Mouse (Mus musculus) bone marrow, adult 2 months (tissue): Measurements from ENCODE around the gene Cbfa2t2. TPM values are rescaled to one million over a fixed set of nuclear protein-coding genes. Genes with fewer than 3 reads are reported as not detected.

Source experiments
- H3K27ac ChIP-seq: fragments of 200-500 bp; 2 replicates; pipeline ENCODE4 v1.5.1; 2012; ENCODE audit warnings: low read depth, mild to moderate bottlenecking, control low read depth, inconsistent platforms, low read length; ENCODE audit not compliant: control insufficient read depth, poor library complexity, insufficient read depth
- H3K4me1 ChIP-seq: fragments of 200-500 bp; 2 replicates; pipeline ENCODE4 v1.6.1; 2011; ENCODE audit warnings: low read length; ENCODE audit not compliant: control insufficient read depth, insufficient read depth
- H3K4me3 ChIP-seq: fragments of 200-500 bp; replicated peaks from 2 replicates; pipeline ENCODE3; 2011; ENCODE audit warnings: mild to moderate bottlenecking, low read depth, low read length, control low read depth; ENCODE audit not compliant: control insufficient read depth
- CTCF ChIP-seq: fragments of 200-500 bp; IDR thresholded peaks from 2 replicates; pipeline ENCODE4 v1.5.1; 2011; ENCODE audit warnings: low read length, control low read depth; ENCODE audit not compliant: control insufficient read depth, insufficient read depth
- POLR2A ChIP-seq: fragments of 200-500 bp; IDR thresholded peaks from 2 replicates; pipeline ENCODE4 v1.6.1; 2011; ENCODE audit warnings: low read depth, mild to moderate bottlenecking, control low read depth, low read length, borderline replicate concordance; ENCODE audit not compliant: control insufficient read depth
- WGBS: fragments of 180-500 bp; shearing (Covaris S2); methylation state at CpG from one replicate; pipeline ENCODE4 v1.1.7; 2018; 5-methylcytosine and 5-hydroxymethylcytosine counted together
- polyA plus RNA-seq: library from polyadenylated mRNA; stranded (reverse); fragments of >200 nt; gene quantifications from 2 replicates; pipeline ENCODE4 v1.2.4, GENCODE M21; 2011; ENCODE audit warnings: low replicate concordance; ENCODE audit not compliant: missing spikeins, insufficient read depth, insufficient read length

The Cbfa2t2 gene
- polyA plus RNA-seq, 1 experiment = 16.4 TPM

DNA sequence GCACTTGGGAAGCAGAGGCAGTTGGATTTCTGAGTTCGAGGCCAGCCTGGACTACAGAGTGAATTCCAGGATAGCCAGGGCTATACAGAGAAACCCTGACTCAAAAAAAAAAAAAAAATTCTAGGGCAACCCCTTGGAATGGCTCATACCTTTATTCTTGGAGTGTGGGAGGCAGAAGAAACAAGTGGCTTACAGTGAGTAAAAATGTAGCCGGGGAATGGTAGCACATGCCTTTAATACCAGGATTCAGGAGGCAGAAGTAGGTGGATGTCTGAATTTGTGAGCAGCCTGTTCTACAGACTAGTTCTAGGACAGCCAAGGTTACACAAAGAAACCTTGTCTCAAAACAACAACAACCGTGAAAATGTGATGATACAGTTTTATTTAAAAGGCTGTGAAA is 64.5 kb downstream of the Cbfa2t2 start:
- H3K4me1 ChIP-seq = no peaks in the 10 kb centered on the region
- no peak for TF ChIP-seq CTCF
- no peak for TF ChIP-seq POLR2A
- 87% methylated on average over 3 of the region's 3 CpGs for WGBS
- H3K4me3 ChIP-seq = no peak overlapping the region
- H3K27ac ChIP-seq = no peak overlapping the region

DNA sequence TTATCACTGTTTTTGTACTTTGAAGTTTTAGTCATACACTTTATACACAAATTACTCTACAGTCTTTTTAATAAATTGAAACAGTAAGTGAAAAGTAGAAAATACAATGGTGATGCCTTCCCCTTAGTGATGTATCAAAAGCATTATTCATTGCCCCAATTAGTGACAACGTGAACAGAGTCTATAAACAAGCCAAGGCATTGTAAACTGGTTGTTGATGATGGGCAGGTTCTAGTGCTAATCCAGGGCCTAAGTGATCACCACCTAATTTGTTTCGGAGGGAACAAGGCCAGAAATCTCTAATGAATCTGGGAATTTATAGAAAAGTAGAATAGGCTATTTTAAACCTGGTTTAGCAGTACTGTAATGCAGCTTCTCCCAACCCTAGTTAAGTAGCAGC is 70.8 kb downstream of the Cbfa2t2 start:
- no peak for TF ChIP-seq POLR2A
- TF ChIP-seq CTCF = no peak
- no peaks in the 10 kb centered on the region for H3K4me1 ChIP-seq
- no peak overlapping the region for H3K27ac ChIP-seq
- H3K4me3 ChIP-seq = no peak overlapping the region
- WGBS = 80% methylated on average over 2 of the region's 2 CpGs

DNA sequence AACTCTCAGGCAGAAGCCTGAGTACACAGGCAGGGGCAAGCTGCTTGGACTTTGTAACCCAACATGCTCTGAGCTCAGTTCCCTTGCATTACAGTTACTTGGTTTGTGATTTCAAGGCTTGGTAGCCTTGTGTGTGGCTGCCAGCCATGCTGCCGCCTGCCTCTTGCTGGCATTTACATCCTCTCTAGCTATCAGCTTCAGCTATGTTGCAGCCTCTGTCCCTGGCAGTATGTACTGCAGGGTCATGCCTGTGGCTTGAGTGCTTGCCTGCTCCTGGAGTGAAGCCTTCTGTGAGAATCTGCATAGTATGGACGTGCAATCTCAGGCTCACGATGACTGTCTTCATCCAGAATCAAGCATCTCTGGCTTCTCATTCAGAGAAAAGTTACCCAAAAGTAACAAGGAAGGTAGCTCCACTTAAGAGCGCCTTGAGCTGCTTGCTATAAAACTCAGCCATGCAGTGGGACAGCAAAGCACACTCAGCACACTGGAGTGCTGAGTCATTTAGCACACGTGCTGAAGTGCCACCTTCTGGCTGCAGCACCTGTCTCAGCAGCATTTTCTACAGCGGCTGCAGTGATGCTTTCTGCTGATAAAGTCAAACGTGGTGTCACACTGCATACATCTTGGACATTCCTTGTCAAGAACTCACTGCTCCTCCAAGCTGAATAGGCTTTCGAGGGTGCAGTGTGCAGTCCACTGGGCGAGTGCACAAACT is 71.4 kb downstream of the Cbfa2t2 start:
- no peak overlapping the region for H3K4me3 ChIP-seq
- no peaks in the 10 kb centered on the region for H3K4me1 ChIP-seq
- TF ChIP-seq POLR2A (no peak), CTCF (no peak)
- WGBS = 60% methylated on average over 9 of the region's 9 CpGs
- H3K27ac ChIP-seq = no peak overlapping the region

DNA sequence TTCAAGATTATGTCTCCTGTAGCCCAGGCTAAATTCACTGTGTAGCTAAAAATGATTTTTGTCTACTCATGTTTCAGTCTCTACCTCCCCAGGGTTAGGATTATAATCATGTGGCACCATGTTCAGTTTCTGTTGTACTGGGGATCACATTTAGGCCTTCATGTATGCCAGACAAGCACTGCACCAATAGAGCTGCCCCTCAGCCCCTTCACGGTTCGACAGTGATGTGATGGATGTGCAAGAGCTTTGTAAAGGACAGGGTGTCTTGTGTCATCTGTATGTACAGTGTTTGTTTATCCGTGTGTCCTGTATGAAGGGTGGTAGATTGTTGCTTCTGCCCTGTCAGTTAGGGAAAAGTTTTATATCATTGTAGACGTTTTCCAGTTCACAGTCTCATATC is 72.2 kb downstream of the Cbfa2t2 start:
- no peak overlapping the region for H3K4me3 ChIP-seq
- WGBS = 80% methylated on average over 4 of the region's 4 CpGs

DNA sequence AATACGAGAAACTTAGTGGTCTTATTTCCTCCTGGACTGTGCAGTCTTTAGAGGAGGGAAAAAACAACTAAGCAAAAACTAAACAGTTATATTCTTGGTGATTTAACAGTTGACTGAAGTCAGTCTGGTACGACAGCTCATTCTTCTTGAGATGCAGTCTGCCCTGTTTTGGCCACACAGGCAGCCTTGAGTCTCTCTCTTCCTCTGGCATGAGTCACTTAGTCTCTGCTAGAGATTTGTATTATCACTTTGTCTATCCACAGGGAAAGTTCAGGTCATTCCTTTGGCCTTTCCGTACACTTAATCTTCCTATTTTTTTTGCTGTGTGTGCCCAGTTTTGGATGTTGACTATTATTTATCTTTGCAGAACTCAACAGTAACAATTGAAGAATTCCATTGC is 73.9 kb downstream of the Cbfa2t2 start:
- Histone ChIP-seq H3K4me3 (no peak overlapping the region), H3K4me1 (no peaks in the 10 kb centered on the region), H3K27ac (no peak overlapping the region)
- 92% methylated on average over 3 of the region's 3 CpGs for whole genome bisulfite sequencing
- TF ChIP-seq CTCF (no peak), POLR2A (no peak)

More for the DNA sequence above, 72.2 kb downstream of the Cbfa2t2 start:
- TF ChIP-seq POLR2A = no peak
- TF ChIP-seq CTCF = no peak
- H3K4me1 ChIP-seq = no peaks in the 10 kb centered on the region
- H3K27ac ChIP-seq = no peak overlapping the region

DNA sequence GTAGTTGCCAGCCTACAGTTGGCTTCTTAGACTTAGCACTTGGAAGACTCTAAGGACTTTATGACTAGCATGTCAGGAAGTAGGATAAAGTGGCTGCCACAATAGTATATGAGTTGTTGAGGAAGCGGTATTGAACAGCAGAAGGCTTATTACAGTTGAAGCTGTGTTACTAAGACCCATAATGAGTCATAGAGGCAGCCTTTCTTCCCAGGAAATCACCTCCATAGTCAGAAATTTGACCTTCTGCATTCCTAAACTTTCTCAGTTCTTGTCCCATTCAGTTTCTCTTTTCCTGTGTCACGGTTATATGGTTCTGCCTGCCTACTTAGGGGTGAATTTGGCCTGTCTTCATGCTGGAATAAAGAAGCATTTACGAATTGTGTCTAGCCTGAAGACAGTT is 80.7 kb downstream of the Cbfa2t2 start:
- no peak for TF ChIP-seq CTCF
- TF ChIP-seq POLR2A = no peak
- WGBS = 79% methylated on average over 3 of the region's 3 CpGs
- Histone ChIP-seq H3K4me3 (no peak overlapping the region), H3K27ac (no peak overlapping the region), H3K4me1 (no peaks in the 10 kb centered on the region; the same call in 1 of the 2 replicates)

DNA sequence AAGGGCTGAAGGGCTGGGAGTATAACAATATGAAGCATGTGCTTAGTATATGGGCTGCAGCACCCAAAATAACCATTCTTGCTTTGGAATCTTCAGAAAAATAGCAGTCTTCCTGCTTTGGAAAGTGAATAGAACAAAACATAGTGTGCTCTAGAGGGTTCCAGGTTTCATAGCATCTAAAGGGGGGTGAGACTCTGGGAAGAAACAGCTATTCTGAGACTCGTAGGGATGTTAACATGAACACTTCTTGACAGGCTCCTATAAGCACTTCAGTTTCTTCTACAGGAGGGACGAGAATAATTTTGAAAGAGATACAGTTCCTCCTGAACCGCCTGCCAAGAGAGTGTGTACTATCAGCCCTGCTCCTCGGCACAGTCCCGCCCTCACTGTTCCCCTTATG is 81.1 kb downstream of the Cbfa2t2 start:
- no peaks in the 10 kb centered on the region; the same call in 1 of the 2 replicates for H3K4me1 ChIP-seq
- H3K27ac ChIP-seq = no peak overlapping the region
- 72% methylated on average over 5 of the region's 5 CpGs for WGBS
- no peak overlapping the region for H3K4me3 ChIP-seq
- no peak for TF ChIP-seq POLR2A
- TF ChIP-seq CTCF = no peak

DNA sequence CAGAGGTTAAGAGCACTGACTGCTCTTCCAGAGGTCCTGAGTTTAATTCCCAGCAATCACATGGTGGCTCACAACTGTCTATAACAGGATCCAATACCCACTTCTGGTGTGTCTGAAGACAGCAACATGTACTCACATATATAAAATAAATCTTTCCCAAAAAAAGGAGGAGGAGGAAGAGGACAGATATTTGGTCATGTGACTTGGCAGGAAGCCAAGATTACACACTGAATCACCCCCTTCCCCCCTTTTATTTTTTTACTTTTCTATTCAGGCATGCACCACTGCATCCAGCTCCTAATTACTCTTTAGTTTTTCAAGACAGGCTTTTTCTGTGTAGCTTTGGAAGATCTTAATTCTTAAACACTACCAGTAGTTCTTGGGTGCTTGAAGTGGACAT is 85.2 kb downstream of the Cbfa2t2 start:
- TF ChIP-seq CTCF (no peak), POLR2A (no peak)
- Histone ChIP-seq H3K27ac (no peak overlapping the region), H3K4me1 (no peaks in the 10 kb centered on the region; the same call in 1 of the 2 replicates), H3K4me3 (no peak overlapping the region)

DNA sequence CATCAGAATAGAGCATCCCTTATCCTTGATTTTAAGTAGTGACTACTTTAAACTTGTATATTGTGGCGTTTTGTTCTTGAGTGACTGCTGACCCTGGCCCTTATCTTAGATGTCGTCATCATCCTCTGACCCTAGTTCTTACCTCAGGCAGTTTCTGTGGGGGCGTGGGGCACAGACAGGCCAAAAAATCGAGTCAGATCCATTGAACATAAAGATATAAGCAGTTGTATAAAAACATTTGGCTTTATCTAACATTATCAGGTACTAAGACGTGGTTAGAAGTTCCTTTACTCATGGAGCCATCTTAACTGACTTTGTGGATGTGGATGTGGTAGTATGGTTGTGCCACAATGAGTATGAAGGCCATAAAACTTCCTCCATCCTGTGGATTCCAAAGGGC is 86.1 kb downstream of the Cbfa2t2 start:
- TF ChIP-seq POLR2A = no peak
- no peak for TF ChIP-seq CTCF
- Histone ChIP-seq H3K27ac (no peak overlapping the region), H3K4me1 (no peaks in the 10 kb centered on the region), H3K4me3 (no peak overlapping the region)
- 61% methylated on average over 5 of the region's 5 CpGs for WGBS
